Mouse (Mus musculus) right cerebral cortex, adult 2 months (tissue): ENCODE data around the gene Gm5788.
"Not testable (repeated sequence)": the region's sequence is repeated elsewhere in the genome, so short reads cannot be mapped to it uniquely, and the experiment has no call there.

Experiments used
- DNase-seq, 2 experiments: peaks; one replicate each; pipeline ENCODE4 v3.0.0; 2021 to 2022; ENCODE audit warnings: low spot score in 2 of 2

Gm5788 gene

DNA sequence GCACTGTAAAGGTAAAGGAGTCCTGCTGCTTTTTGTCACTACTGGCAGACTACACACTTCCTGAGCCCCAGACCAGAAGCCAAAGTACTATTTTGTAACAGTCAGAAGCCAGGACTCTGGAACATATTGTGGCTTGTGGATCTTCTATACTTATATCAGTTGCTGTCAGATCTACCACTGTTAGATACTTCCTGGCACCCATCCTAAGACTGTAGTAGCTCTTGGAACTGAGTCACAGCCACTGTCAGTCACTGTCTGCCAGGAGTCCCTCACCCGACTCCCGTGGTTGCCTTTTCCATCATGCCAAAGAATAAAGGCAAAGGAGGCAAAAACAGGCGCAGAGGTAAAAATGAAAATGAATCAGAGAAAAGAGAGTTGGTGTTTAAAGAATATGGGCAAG, at the start of gene Gm5788:
Gene Gm5788 (plus strand): TSS at position 301 of the 400 bp plus-strand sequence.
- not testable (repeated sequence) for DNase-seq

DNA sequence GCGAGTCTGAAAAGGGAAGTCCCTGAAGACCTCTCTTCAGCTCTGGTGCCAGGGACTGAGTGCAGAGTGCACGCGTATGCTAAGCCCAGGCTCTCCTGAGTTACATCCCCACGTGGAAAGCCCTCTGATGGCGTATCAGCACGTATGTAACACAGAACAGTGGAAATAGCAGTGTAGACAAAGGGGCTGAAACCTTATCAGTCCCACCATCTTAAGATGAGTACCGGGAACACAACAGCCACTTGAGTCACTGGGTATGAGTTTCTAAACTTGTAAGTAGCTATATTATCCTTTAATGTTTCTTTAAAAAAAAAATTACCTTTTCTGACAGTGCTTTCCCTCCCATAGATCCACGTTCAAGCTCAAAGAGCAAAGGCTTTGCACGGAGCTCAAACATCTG, 45.1 kb upstream of the Gm5788 start:
- DNase-seq = no peak

DNA sequence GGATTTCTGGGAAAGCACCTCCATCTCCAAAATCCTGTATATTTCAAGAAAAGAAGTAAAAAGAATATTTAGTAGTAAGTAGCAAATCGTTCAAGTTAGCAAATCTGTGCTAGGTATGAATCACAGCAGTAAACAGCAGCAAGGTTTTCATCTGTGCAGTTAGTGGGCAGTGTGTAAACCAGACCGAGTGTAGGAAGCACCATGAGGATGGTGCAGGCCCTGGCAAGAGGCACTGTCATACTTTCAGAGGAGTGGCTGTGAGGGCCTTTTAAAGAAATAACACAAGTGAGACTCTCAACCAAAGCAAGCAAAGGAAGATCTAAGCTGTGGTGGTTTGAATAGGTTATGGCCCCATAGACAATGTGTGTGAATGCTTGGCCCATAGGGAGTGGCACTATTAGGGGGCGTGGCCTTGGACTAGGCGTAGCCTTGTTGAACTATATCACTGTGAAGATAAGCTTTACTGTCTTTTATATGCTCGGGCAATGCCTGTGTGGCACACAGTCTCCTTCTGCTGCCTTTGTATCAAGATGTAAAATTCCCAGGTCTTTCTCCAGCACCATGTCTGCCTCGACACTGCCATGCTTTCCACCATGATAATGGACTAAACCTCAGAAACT, 29.7 kb upstream of the Gm5788 start:
- no peak for DNase-seq

DNA sequence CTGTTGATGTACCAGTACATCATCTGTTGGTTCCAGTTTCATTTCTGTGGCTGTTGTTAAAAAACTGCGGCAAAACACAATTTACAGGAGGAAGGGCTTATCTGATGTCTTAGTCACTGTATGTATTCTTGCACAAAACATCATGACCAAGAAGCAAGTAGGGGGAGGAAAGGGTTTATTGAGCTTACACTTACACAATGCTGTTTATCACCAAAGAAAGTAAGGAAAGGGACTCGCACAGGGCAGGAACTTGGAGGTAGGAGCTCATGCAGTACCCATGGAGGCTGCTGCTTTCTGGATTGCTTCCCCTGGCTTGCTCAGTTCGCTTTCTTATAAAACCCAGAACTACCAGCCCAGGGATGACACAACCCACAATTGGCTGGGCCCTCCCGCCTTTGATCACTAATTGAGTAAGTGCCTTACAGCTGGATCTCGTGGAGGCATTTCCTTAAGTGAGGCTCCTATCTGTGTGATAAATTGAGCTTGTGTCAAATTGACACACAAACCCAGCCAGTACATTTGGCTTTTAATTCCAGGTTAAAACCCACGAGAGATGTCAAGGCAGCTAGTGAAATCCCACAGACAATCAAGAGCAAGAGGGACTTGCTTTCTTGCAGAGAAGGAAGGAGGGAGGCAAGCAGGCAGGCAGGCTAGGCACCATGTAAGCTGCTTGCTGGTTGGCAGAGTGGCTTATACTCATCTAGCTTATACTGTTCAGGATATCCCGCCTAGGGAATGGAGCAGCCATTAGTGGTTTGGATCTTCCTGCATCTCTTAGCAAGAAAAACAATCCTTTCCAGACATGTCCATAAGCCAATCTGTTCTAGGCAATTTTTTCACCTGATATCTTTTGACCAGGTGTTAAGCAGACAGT, 24.0 kb upstream of the Gm5788 start:
- DNase-seq = no peak

DNA sequence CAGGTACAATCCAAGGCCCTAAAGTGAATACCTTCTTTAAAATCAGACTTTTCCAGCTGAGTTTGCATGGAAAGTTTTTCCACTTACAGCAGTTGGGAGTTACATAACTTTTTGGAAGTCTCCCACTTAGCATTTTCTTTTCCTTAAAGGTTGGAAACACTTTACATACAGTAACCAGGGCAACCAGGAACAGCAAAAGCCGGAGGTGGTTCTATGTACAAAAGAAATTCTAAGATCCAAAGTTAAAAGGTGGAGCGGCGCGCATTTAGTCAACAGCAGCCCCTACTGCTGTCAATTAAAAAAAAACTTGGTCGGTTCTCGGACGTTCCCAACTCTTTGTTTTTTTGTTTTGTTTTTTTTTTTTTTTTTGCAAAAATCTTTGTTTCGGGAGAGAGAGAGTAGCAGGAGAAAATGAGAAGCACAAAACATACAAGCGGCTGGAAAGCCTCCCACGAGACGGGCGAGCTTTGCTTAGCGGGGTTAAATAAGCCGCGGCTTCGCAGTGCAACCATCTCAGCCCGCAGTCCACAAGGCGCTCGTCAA, 23.0 kb upstream of the Gm5788 start:
- DNase-seq = peak; percentile 23 to 35

DNA sequence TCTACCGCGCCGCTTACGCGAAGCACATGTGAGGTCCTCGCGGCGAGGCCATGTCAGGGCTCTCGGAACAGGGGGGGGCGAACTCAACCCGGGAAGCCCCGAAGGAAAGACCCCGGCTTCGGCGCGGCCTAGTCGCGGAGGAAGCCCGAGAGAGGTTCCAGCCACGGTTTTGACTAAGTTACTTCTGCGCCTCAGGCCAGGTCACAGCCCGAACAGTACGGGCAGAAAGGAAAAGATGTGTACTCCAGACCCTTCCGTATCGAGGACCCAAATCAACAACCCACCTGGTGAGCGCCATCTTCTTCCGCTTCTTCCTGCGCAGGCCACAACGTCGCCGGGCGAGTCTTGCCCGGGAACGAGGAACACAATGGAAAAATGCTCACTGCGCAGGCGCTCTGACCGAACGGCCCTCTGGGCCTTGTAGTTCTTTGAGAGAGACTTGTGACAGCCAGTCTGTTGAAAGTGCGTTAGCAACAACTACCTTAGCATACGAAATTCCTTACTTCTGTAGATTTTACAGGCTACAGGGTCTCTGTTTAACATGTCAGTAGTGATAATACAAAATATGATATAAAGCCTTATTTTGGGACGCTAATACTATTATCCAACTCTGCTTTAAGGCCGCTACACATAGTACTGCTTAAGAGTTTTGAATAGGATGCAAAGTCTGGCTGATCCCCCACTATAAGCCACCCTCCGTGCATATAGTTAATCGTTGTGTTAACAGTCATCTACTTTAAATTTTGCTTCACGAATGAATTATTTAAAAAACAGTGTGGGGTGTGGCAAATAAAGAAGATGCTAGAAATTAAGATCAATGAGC, 22.3 kb upstream of the Gm5788 start, which contains the start of gene Snw1:
Gene Snw1 (minus strand): TSS at position 311 of the 823 bp plus-strand sequence.
- DNase-seq = peak; percentile 96 to 97

DNA sequence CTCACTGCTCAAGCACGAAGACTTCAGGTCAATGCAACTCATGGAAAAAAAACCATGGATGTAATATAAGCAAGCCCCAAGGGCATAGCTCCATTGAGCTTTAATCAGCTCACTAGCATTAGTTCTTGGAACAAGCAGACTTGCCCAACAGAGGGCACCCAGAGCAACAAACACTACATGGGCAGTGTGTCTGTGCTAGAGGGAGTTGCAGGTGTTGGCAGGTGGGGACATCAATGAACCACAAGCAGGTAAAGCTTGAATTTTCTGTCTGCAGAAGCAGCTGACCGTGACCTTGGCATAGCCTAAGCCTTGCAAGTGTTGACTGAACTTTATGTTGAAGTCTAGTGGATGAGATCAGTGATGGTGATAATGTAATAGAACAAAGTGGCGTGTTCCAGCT, 19.8 kb upstream of the Gm5788 start:
- no peak for DNase-seq

DNA sequence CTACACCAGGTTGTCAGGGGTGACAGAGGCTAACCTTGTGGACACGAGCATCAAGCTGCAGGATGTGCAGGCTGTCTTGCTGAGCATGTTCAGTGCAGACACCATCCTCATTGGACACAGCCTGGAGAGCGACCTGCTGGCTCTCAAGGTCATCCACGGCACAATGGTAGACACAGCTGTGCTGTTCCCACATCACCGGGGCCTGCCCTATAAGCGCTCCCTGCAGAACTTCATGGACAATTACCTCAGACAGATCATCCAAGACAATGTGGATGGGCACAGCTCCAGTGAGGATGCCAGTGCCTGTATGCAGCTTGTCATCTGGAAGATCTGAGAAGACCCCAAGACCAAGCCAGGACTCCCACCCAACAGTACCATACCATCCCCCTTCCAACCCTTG, 12.0 kb upstream of the Gm5788 start:
- not testable (repeated sequence) for DNase-seq

DNA sequence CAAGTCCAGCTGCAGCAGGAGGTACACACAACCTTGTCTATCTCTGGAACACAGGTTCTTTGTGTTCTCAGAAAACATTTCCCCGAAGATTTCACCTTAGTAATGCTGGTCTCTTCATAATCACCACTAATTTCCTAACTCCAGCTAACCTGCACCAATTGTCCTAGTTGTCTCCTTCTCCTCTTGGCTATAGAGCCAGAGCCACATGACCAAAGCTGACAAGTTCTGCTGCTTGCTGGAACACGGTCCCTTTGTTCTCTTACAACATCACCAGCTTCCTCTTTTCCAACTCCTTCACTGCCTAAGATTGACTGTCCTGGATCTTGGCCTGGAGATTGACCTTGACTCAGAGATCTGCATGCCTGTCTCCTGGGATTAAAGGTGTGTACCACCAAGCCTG, 5.8 kb upstream of the Gm5788 start:
- DNase-seq = not testable (repeated sequence)

DNA sequence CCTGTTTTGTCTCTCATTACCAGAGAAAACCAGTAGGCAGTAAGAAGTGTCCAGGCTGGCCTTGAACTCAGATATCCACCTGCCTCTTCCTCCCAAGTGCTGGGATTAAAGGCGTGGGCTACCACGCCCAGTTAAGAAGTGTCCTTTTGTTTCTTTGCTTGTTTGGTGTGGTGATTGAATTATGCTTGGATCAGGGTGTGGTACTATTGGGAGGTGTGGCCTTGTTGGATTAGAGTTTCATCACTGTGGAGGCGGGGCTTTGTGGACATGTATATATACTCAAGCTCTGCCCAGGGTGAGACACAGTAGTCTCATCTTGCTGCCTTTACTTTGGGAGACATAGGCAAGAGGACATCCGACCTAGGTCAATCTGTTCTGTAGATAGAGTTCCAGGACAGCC, 19.5 kb downstream of the Gm5788 start, which contains the start of gene Gm8300:
Gene Gm8300 (plus strand): TSS at position 301 of the 400 bp plus-strand sequence.
- DNase-seq = not testable (repeated sequence)

DNA sequence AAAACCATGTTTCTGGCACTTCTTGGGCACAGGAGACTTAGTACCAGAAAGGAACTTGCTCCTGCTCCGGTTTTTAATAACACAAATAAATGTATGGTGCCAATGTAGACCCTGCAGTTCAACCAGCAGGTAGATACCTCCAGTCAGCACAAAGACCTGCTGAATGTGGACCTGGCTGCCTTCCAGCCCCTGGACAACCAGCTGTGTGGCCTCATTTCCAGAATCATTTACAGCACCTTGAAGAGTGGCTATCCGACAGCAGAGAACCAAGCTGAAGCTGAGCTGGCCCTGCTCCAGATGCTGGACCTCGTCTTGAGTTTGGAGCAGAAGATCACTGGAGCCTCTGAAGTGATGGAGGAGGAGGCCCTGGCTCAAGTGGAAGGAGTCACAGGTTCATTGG, 25.1 kb downstream of the Gm5788 start:
- DNase-seq = not testable (repeated sequence)

DNA sequence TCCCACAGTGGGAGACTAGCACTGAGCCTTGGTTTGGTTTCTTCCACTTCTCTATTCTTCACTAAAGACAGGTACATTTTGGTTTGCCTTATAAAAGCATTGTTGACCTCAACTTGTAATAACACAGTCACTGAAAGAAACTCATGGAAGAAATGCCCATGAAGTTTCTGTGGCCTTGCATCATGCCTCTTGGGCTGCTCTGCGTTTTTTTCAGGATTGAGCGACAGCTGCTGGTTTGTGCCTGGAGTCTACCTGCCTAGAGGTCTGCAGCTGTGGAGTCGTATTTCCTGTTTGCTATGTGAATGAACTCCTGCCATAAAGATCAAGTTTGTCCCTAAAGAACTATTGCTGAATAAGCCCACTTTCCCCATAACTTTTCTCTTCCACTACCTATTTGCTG, 49.4 kb downstream of the Gm5788 start:
- no peak for DNase-seq
